35 mouse cellular contexts compared by ENCODE assay signal in the genomic region with DNA sequence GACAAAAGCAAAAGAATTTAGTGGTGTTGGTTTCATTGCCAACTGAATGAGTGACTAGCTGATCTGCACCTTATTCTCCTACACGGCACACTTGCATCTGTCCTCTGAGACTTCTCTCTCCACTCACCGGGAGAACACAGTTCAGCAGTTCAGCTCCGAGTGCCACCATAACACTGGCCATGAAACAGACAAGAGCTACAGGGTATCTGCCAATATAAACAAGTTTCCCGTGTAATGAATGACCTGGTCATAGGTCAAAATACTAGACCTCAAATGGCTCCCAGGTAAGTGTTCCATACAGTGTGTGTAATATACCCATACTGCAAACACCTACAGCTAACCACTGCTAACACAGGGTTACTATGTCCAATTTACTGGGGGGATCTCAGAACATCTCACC. TPM values are rescaled to one million over a fixed set of nuclear protein-coding genes. Genes with fewer than 3 reads are reported as not detected.
"Had no signal": no experiment of that assay in that cellular context is flagged by ENCODE, and none has a peak within 500 bp of the region (broad histone marks: within the 10 kb centered on the region; RNA-seq: fewer than 3 reads in every experiment).

No protein-coding gene starts in this region.

- H3K27me3 ChIP-seq: heart, embryonic 12.5 days; heart, embryonic 13.5 days; heart, embryonic 15.5 days; hindbrain, embryonic 12.5 days; hindbrain, embryonic 13.5 days; hindbrain, embryonic 15.5 days; intestine, embryonic 15.5 days had no signal

- H3K4me3 ChIP-seq: heart, adult 2 months; heart, embryonic 10.5 days; heart, embryonic 12.5 days; heart, embryonic 13.5 days; heart, embryonic 15.5 days; hindbrain, embryonic 10.5 days; hindbrain, embryonic 12.5 days; hindbrain, embryonic 13.5 days; hindbrain, embryonic 15.5 days; intestine, embryonic 15.5 days; layer of hippocampus, adult 2 months had no signal

- DNase-seq: heart, adult 18-20 months; heart, adult 2 months; heart, postnatal 10 days; heart, postnatal 14 days; heart, postnatal 36 days; heart, postnatal 4 days; kidney, adult 11 months; kidney, adult 18-20 months; kidney, adult 8-10 months; kidney, adult 9 months; kidney, postnatal 10 days; kidney, postnatal 14 days; kidney, postnatal 25 days; kidney, postnatal 4 days; layer of hippocampus, adult 9-11 months; layer of hippocampus, postnatal 36 days had no signal

- H3K9me3 ChIP-seq: heart, embryonic 10.5 days; heart, embryonic 12.5 days; heart, embryonic 13.5 days; heart, embryonic 15.5 days; hindbrain, embryonic 10.5 days; hindbrain, embryonic 12.5 days; hindbrain, embryonic 13.5 days; hindbrain, embryonic 15.5 days; intestine, embryonic 15.5 days had no signal

- H3K4me2 ChIP-seq: heart, embryonic 11.5 days; heart, embryonic 12.5 days; heart, embryonic 13.5 days; heart, embryonic 15.5 days; hindbrain, embryonic 12.5 days; hindbrain, embryonic 13.5 days; hindbrain, embryonic 14.5 days; hindbrain, embryonic 15.5 days; intestine, embryonic 15.5 days had no signal

- ATAC-seq: hindbrain, embryonic 16.5 days; hindbrain, postnatal 0 days; inflammation-experienced regulatory T-cells, adult 6 months; intestine, embryonic 15.5 days; intestine, embryonic 16.5 days; intestine, postnatal 0 days had no signal

- H3K27ac ChIP-seq: heart, adult 2 months; heart, embryonic 10.5 days; heart, embryonic 13.5 days; heart, embryonic 15.5 days; hindbrain, embryonic 10.5 days; hindbrain, embryonic 12.5 days; hindbrain, embryonic 14.5 days; hindbrain, embryonic 15.5 days; hindbrain, postnatal 0 days; intestine, embryonic 15.5 days; kidney, postnatal 0 days; layer of hippocampus, adult 2 months had no signal

- H3K9ac ChIP-seq: heart, embryonic 12.5 days; heart, embryonic 13.5 days; heart, embryonic 15.5 days; hindbrain, embryonic 12.5 days; hindbrain, embryonic 13.5 days; hindbrain, embryonic 14.5 days; hindbrain, embryonic 15.5 days; intestine, embryonic 15.5 days had no signal

- H3K36me3 ChIP-seq: heart, embryonic 12.5 days; heart, embryonic 15.5 days; intestine, embryonic 15.5 days had no signal

RNA-seq across cellular contexts. Expression of a gene that starts 35.4 kb away (rescaled TPM):
- total RNA-seq: hematopoietic stem cell, adult 5-6 weeks had no signal
